Mouse (Mus musculus): ENCODE results near the gene Timm10. TPM values are rescaled to one million over a fixed set of nuclear protein-coding genes. Genes with fewer than 3 reads are reported as not detected.
A peak's percentile ranks its signal among the peaks of the same experiment; 100 is the strongest.

The Timm10 gene
- total RNA-seq, 1 experiment from 2014 or later, result 20.7 TPM

DNA sequence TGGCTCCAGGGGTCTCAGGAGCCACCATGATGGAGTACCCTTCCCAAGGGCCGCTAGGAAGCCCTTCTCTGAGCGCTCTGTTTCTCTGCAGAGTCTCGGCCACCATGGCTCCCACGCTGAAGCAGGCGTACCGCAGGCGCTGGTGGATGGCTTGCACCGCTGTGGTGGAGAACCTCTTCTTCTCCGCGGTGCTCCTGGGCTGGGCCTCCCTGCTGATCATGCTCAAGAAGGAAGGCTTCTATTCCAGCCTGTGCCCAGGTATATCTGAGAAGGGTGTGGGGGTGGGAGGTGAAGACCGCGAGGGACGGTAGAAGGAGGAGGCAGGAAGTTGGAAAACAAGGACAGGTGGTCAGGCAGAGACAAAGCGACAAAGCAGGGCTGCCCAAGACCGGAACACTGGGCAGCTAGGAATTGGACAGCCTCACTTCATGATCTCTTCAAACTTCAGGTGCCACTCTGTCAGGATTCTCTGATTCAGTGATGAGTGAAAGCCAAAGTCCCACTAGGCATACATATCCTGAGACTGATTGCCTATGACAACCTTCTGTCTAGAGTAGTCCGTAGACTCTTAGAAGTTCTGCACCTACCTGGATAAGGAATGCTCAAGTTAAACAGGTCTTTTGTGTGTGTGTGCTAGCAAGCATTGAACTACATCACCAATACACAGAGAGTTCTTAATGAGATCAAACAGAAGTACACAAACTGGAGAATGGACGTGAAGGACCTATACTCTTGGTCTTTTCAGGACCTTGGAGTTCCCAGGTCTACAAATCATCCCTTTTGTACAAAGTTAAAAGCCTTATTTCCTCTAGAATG is 14.2 kb downstream of the Timm10 start:
- peak; percentile 3 to 16; a peak in 1 of 4 replicates for ATAC-seq (replicated peaks in 1 of 2; ENCODE audit: insufficient read depth in 1 of 2, low FRiP score in 2 of 2, low TSS enrichment in 1 of 2, low read depth in 1 of 2, poor library complexity in 2 of 2, severe bottlenecking in 2 of 2)

DNA sequence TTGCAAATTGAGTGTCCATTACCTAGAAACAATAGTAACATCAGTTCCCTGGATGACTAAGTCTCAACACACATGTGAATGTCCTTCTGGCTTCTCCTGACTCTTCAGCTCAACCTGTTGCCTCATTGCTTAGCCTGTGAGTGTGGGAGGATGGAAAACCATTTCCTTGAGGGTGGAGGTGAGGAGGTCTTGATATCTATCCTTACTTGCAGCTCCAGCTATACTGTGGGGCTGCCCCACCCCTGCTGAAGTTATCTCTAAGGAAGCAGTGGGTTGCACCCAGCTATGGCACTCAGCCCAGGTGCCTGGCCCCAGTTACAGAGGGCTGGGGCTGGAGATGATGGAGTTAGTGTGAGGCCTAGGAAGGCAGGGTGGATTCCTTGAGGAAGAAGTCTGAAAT is 15.1 kb downstream of the Timm10 start:
- ATAC-seq (replicated peaks in 1 of 2; ENCODE audit: insufficient read depth in 1 of 2, low FRiP score in 2 of 2, low TSS enrichment in 1 of 2, low read depth in 1 of 2, poor library complexity in 2 of 2, severe bottlenecking in 2 of 2), result peak in 1 of 2 experiments; percentile 26; a peak in 1 of 4 replicates

DNA sequence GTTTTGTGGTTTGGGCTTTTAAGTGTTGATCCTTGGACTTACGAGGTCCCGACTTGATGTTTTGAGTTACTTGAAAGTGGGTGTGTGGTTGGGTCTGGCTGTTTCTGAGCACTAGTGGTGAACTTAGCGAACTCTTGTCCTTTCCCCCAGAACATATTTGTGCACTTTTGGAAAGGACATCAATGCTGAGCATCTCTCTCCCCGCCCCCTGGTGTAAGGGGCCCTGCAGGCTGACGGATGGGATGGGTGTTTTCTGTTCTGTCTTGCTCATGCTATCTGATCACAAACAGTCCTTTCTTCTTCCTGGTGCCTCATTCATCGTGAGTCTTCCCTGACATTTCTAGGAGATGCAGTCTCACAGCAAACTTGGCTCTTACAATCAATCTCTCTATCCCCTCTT is 16.9 kb downstream of the Timm10 start:
- ATAC-seq (replicated peaks in 1 of 2; ENCODE audit: insufficient read depth in 1 of 2, low FRiP score in 2 of 2, low TSS enrichment in 1 of 2, low read depth in 1 of 2, poor library complexity in 2 of 2, severe bottlenecking in 2 of 2), result no peak

DNA sequence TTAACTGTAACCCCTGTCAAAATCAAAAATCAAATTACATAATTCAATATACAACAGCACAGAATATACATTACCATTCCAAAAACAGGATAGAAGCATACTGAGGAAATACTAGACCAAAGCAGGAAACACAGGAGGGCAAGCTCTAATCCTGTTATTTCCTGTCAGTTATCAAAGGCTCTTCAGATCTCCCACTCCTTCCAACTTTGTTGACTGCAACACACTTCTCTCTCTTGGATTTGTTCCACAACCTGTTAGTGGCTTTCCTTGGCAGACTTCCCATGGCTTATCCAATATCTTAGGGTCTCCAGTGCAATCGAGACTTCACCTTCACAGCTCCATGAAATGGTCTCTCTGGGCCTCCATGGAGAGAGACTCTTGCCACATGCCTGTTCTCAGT is 18.4 kb downstream of the Timm10 start:
- ATAC-seq (replicated peaks in 1 of 2; ENCODE audit: insufficient read depth in 1 of 2, low FRiP score in 2 of 2, low TSS enrichment in 1 of 2, low read depth in 1 of 2, poor library complexity in 2 of 2, severe bottlenecking in 2 of 2), result no peak

DNA sequence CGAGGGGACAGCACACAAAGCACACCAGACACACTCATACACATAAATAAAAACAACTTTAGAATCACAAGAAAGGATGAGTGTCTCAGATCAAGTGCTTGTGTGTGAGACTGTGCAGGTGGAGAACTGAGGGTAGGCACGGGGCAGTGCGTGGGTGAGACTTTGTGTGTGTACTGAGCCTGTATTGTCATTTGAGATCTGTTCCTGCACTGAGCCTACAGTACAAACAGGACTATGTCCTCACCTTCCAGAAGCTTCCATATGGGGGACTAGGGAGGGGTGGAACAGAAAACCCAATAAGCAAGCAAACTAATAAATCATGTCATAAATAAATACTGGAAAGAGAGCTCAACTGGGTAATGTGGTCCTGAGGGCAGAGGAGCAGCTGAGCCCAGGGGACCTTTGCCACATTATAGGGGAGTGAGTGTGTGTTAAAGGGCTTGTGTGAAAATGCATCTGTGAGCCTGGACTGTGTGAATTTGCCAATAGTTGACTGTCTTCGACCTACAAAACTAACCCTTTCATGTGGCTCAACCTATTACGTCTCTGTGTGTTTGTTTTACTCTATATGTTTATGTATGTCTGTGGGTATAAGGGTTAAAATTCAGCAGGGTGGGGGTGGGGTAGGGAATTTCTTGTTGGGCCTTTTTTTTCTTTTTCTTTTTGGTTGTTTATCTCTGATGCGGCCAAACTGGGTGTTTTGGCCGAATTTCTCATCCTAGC is 23.8 kb downstream of the Timm10 start:
- no peak for ATAC-seq (replicated peaks in 1 of 2; ENCODE audit: insufficient read depth in 1 of 2, low FRiP score in 2 of 2, low TSS enrichment in 1 of 2, low read depth in 1 of 2, poor library complexity in 2 of 2, severe bottlenecking in 2 of 2)

DNA sequence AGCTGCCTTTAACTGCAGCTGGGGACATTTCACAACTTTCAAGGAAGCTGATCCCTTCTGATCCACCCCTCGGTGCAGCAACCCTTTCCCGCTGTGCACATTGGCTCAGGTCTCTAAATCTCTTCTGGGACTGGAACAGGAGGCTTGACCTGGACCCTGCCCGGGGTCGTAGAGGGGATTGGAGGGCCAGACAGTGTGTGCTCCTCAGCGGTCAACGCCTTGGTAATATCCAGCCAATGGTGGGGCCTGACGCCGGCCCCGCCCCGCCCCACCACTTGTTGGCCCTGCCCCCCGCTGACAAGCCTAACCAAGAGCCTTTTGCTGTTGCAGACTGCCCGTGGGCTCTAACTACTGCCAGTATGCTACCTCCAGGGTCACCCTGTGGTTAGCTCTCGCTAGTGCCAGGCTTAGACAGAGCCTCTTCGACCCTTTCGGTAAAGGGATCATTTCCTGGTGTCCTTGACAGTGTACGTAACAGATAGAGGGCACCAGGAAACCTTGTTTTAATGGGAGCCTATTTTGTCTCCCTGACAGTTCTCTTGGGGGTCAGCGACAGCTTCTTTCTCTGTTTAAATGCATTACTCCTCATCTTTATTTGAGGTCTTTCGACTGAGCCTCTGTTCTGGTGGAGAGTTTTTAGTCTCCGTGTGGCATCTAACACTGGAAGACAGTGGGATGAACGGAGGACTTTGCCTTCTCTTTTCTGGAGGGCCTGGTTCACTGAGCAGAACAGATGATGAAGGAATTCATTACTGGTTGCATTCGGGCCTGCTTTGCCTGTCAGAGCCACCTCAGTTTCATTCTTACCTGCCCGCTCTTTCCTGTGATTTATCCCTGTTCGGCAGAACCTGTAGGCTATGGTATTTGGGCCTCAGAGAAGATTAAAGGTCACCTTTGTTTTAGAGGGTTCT is 24.6 kb downstream of the Timm10 start:
- ATAC-seq (replicated peaks in 1 of 2; ENCODE audit: insufficient read depth in 1 of 2, low FRiP score in 2 of 2, low TSS enrichment in 1 of 2, low read depth in 1 of 2, poor library complexity in 2 of 2, severe bottlenecking in 2 of 2), result no peak

DNA sequence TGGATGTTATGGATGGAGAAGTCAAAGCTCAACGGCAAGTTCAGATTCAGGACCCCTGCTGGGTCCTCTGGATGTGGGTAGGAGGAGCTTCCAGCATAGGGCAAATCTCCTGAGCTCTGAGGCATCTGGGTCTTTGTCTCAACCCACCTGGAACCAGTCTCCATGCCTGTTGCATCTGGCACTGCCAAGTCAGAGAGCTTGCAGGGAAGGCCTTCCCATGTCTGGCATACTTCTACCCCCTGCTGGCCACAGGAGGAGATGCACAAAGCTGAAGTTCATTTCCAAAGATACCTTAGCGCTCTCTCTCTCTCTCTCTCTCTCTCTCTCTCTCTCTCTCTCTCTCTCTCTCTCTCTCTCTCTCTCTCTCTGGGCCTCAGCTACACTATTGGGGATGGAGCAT is 28.9 kb downstream of the Timm10 start:
- peak; percentile 67 to 80 for ATAC-seq (replicated peaks in 1 of 2; ENCODE audit: insufficient read depth in 1 of 2, low FRiP score in 2 of 2, low TSS enrichment in 1 of 2, low read depth in 1 of 2, poor library complexity in 2 of 2, severe bottlenecking in 2 of 2)

DNA sequence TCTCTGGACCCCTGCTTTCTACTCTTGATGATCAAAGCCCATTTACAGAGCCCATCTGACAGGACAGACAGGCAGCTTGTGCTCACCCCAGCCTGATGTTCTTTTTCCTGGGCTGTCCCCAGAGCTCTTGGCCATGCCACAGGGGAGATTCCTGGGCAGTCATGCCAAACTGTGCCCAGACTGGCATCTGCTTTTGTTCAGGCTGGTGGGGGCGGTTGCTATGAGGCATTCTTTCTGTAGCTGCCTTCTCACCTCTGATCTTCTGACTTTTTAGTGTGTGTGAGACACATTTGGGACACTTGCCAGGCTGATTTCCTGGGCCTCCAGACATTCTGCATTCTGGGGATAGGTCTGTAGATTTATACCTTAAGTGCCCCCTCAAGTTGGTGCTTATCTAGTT is 31.8 kb downstream of the Timm10 start:
- no peak for ATAC-seq (replicated peaks in 1 of 2; ENCODE audit: insufficient read depth in 1 of 2, low FRiP score in 2 of 2, low TSS enrichment in 1 of 2, low read depth in 1 of 2, poor library complexity in 2 of 2, severe bottlenecking in 2 of 2)

DNA sequence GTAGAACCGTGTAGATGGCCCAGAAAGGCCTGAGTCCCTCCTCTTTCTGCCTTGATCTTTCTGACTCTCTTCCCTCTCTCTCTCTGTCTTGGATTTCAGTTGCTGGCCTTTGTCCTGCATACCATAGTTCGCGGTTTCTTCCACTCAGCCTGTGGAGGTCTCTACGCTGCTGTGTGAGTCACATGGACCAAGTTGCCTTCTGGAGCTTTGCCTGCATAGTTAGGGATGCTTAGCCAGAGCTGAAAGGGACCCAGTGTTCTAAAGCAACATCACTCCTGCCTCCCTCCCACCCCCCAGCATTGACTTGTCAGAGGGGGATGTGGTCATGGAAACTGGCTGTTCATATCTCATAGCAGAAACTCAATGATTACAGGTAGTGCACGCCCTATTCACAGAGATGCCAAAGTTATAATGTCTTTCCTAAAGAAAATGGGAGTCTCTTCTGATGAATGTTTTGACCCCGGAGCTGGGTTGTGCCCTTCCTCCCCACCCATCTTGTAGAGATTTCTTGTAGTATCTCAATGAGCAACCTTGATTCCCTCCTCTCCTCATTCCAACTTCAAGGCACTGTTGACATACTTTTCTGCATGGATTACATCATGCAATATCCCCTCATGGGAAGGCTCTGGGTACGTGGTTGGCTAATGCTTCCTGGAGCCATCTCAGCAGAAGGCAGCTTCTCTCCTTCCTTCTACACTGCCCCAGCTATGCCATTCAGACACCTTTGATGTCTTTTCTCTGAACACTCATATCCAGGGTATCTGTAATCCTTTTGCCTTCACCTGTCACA is 33.4 kb downstream of the Timm10 start:
- no peak for ATAC-seq (replicated peaks in 1 of 2; ENCODE audit: insufficient read depth in 1 of 2, low FRiP score in 2 of 2, low TSS enrichment in 1 of 2, low read depth in 1 of 2, poor library complexity in 2 of 2, severe bottlenecking in 2 of 2)

DNA sequence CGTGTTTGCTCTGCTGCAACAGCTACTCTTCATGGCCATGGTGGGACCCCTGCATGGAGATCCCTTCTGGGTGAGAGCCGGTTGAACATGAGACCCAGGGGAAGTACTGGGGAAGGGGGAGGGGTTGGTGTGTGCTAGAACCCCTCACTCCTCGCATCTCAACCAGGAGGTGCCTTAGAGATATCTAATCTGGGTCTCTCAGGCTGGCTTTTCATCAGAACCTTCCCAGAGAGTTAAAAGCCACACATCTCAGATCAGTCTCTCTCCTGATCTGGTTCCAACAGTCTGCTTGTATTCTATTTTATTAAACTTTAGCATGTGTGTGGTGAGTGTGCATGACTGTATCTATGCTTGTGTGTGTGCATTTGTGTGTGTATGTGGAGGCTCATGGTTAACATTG is 34.6 kb downstream of the Timm10 start:
- ATAC-seq (replicated peaks in 1 of 2; ENCODE audit: insufficient read depth in 1 of 2, low FRiP score in 2 of 2, low TSS enrichment in 1 of 2, low read depth in 1 of 2, poor library complexity in 2 of 2, severe bottlenecking in 2 of 2), result no peak

DNA sequence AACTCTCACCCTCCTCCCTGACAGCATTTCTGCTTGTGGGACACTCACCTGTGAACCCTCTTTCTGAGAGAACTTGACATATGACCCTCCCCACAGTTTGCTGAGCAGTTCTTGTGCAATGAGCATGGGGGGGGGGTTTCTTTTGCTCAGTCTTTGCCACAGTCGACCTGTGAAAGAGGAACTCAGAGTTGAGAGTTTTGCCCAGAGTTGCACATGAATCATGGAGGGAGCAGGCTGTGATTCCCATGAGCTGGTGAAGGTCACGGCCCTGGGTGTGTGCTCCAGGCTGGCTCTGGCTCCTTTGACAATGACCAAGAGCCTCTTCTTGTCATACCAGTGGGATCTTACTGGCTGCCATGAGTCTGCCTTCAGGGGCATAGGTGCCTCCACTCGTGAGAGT is 35.4 kb downstream of the Timm10 start:
- ATAC-seq (replicated peaks in 1 of 2; ENCODE audit: insufficient read depth in 1 of 2, low FRiP score in 2 of 2, low TSS enrichment in 1 of 2, low read depth in 1 of 2, poor library complexity in 2 of 2, severe bottlenecking in 2 of 2), result no peak; a peak in 1 of 4 replicates

DNA sequence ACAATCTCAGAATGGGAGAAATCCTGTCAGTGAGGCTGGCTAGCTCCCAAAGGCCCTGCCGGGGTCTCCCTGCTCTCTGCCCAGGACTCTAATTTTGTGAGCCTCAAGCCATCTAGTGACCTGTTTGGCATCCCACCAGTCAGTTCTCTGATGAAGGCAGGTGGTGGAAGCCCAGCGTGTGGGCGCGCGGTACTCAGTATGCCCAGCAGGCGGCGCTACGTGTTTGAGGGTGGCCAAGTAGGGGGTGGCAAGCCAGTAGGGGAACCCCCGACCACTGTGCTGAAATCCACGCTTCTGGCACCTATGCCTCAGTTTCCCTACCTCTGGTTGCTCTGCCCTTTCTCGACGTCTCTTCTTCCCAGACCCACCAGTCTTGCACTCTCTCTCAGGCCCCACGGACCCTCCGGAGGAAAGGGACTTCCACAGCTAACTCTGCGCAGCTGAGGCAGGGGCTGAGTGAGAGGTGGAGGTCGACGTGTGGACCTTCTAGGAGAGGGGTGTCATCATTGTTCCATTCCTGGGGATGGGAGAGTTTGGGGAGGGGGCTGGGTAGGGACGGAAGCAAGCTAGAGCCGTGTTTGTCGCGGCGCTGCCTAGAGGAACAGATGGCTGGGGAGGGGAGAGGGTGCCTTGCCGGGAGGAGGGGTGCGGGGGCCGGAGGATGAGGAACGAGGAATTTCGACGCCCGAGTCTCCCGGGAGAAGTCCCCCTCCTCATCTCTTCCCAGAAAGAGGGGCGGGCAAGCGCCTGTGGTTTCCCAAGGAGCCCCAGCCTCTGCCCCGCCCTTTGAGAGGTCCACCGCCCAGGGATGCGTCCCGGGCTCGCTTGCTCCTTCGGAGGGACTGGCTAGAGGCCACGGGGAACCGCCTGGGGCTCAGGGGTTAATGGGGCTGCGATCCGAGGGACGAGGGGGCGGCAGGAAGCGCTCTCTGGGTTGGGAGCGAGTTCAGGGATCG is 39.1 kb downstream of the Timm10 start:
- ATAC-seq (replicated peaks in 1 of 2; ENCODE audit: insufficient read depth in 1 of 2, low FRiP score in 2 of 2, low TSS enrichment in 1 of 2, low read depth in 1 of 2, poor library complexity in 2 of 2, severe bottlenecking in 2 of 2), result peak in 1 of 2 experiments; percentile 51; a peak in 2 of 4 replicates

DNA sequence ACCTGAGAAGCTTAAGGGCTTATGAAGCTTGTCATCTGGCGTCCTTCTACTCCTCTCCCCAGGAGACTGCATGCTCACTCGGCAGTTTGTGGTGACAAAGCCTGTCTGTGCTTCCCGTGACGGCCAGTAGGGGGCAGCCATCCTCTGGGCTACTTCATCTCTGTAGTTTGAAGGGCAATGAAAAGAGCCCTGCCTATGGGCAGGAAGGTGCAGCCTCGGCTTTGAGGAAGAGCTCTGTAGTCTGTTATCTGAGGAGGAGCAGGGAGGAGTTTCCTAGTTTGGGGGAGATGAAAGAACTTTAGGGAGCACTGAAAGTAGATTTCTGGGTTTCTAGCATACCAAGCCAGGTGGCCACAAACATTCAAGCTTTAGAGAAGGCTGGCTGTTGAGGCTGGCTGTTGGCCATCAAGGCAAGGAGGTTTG is 41.7 kb downstream of the Timm10 start:
- peak; percentile 65 to 68 for ATAC-seq (replicated peaks in 1 of 2; ENCODE audit: insufficient read depth in 1 of 2, low FRiP score in 2 of 2, low TSS enrichment in 1 of 2, low read depth in 1 of 2, poor library complexity in 2 of 2, severe bottlenecking in 2 of 2)

DNA sequence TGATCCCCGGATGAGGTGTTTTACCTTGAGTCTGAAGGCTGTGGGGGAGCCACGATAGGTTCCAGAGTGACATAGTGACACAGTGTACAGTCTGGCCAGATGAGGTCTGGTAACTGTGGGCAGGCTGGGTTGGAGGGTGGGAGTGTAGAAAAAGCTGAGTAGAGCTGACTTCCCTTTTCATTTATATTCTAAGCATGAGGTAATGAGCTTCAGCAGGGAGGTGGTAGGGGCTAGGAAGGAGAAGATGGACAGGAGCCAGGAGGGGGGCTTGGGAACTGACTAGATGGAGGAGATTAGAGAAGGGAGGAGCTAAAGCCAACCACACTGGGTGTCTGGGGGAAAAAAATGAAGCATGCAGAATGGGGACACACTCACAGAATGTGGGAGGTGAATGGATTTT is 42.2 kb downstream of the Timm10 start:
- peak; percentile 46 to 66; a peak in 3 of 4 replicates for ATAC-seq (replicated peaks in 1 of 2; ENCODE audit: insufficient read depth in 1 of 2, low FRiP score in 2 of 2, low TSS enrichment in 1 of 2, low read depth in 1 of 2, poor library complexity in 2 of 2, severe bottlenecking in 2 of 2)

DNA sequence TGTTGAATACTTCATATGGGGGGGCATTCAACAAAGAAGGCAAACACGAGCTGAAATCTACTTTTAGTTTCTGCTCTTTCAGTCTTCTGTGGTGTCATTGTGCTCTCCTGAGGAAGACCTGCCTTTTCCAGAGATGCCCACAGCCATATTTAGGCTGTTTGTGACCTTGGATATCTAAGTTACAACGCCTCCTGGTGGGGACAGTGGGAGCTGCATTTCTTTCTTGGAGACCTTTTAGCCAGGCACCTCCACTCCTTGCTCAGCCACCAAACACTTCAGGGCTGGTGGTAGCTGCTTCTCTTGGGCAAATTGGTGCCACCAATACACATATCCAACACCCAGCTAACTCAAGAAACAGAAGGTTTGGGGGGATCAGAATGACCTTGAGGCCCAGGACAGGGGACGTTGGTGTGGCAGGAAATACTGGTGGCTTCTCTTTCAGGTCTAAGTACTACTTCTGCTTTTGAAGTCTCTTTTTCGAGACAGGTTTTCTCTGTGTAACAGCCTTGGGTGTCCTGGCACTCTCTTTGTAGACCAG is 43.9 kb downstream of the Timm10 start:
- 0 out of 4 replicates have a peak, but pooled peaks of 1 of the 2 experiments have one; percentile 5 for ATAC-seq (replicated peaks in 1 of 2; ENCODE audit: insufficient read depth in 1 of 2, low FRiP score in 2 of 2, low TSS enrichment in 1 of 2, low read depth in 1 of 2, poor library complexity in 2 of 2, severe bottlenecking in 2 of 2)

Data from hematopoietic stem cell, adult 5-6 weeks (primary cell).